Mouse (Mus musculus): Measurements from ENCODE around the gene Nek7. TPM values are rescaled to one million over a fixed set of nuclear protein-coding genes. Genes with fewer than 3 reads are reported as not detected.

Gene Nek7
- polyA plus RNA-seq, 1 experiment from 2014 or later: 22.2 TPM

DNA sequence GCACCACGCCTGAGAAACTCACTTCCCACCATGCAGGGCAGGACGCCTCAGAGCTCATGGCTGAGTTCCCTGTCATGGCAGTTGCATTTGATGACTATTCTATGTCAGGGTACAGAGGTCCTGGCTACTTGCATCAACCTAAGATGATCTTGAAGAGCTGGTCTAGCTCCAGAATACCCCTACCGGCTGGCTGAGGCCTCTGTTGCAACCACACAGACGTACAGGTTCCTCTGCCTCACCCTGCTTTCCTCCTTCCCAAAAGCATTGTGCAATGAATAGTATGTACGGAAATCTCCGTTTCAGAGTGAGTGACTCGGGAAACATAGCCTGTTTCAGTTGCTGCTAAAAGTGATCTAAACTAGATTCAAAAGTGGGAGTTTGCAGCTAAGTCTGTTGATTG is 37.7 kb downstream of the Nek7 start:
- H3K4me1 ChIP-seq: peaks cover 21% of the 10 kb centered on the region
- H3K4me2 ChIP-seq: no peak overlapping the region
- ATAC-seq: no peak
- WGBS (ENCODE audit: insufficient replicate concordance): 79% methylated on average over 7 of the region's 7 CpGs
- no peaks in the 10 kb centered on the region for H3K9me3 ChIP-seq (replicated peaks)
- H3K9ac ChIP-seq: no peak overlapping the region
- no peak overlapping the region for H3K4me3 ChIP-seq
- no peaks in the 10 kb centered on the region for H3K36me3 ChIP-seq
- H3K27me3 ChIP-seq (replicated peaks): no peaks in the 10 kb centered on the region
- no peak overlapping the region for H3K27ac ChIP-seq

DNA sequence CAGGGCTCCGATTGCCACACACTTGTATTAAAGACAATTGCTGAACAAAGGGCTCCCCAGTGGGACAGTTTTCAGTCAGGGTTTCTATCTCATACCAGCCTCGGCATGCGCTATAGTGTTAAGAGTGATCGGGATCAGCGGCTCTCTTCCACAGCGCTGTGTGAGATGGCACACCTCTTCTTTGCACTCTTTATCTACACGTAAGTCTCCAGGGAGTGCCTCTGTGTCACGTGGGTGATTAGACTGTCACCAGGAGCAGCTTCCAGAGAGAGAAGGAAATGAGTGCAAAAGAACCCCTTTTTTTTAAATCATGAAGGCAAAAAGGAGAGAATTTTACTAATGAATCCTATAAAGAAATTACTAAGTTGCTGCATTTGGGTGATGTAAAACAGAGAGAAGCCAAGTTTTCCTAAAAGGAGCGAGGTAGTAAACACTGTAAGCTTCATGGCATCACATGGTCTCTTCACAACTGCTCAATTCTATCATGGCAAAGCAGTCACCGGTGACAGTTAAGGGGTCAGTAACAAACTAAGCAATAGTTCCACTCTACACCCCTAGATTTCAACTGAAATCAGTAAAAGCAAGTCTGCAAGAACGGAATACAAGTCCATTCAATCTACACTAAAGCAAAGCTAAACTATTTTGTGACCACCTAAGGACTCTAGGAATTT is 40.0 kb downstream of the Nek7 start:
- Histone ChIP-seq H3K4me2 (peak overlapping the region; percentile 55), H3K9ac (0 out of 2 replicates have a peak overlapping the region, but pooled peaks have one; percentile 22), H3K36me3 (no peaks in the 10 kb centered on the region), H3K4me1 (peaks cover 21% of the 10 kb centered on the region), H3K27me3 (replicated peaks) (no peaks in the 10 kb centered on the region), H3K27ac (peak overlapping the region; percentile 67), H3K4me3 (peak overlapping the region; percentile 15), H3K9me3 (replicated peaks) (no peaks in the 10 kb centered on the region)
- ATAC-seq: peak; percentile 100
- WGBS (ENCODE audit: insufficient replicate concordance): 42% methylated on average over 11 of the region's 11 CpGs

DNA sequence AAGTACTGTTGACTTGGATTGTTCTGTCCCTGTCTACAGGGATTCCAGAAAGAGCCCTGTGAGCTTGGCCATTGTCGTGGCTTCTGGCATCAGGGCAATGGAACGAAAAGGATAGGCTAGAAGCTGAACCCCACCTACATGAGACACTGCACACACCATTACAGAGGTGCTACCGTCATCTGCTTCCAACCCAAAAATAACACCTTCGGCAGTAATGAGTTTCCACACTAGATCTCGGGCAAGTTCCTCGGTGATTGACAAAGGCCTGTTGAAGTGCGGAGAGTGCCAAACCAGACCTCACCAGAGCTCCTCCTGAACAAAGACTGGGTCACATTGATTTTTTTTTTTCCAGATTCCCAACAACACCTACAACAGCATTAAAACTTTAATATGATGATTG is 40.7 kb downstream of the Nek7 start:
- no peak overlapping the region for H3K9ac ChIP-seq
- peak overlapping the region; percentile 55 for H3K4me2 ChIP-seq
- H3K36me3 ChIP-seq: no peaks in the 10 kb centered on the region
- peak overlapping the region; percentile 67; the same call in 1 of the 2 replicates for H3K27ac ChIP-seq
- peaks cover 21% of the 10 kb centered on the region for H3K4me1 ChIP-seq
- H3K9me3 ChIP-seq (replicated peaks): no peaks in the 10 kb centered on the region
- no peak overlapping the region for H3K4me3 ChIP-seq
- WGBS (ENCODE audit: insufficient replicate concordance): 88% methylated on average over 7 of the region's 7 CpGs
- H3K27me3 ChIP-seq (replicated peaks): no peaks in the 10 kb centered on the region
- no peak for ATAC-seq

DNA sequence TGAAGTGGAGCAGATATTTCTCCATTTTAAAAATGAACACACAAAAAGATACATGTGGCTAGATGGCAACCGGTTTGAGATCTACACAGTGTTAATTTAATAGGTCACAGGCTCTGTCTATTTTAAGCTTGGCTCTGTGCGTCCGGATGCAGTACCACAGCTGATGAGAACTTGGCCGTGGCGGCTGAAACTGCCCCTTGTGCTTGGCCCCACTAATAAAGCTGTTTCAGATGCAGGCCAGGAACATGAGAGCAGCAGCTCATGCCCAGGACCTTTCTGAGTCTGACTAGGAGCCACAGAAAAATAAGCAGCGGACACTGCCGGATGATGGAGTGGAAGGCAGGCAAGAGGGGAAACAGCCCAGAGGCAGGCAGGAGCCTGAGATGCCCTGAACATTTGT is 43.1 kb downstream of the Nek7 start:
- H3K27ac ChIP-seq: no peak overlapping the region
- H3K27me3 ChIP-seq (replicated peaks): no peaks in the 10 kb centered on the region
- no peaks in the 10 kb centered on the region for H3K36me3 ChIP-seq
- H3K4me2 ChIP-seq: no peak overlapping the region
- 81% methylated on average over 7 of the region's 7 CpGs for WGBS (ENCODE audit: insufficient replicate concordance)
- no peak for ATAC-seq
- peaks cover 18% of the 10 kb centered on the region for H3K4me1 ChIP-seq
- no peak overlapping the region for H3K9ac ChIP-seq
- H3K9me3 ChIP-seq (replicated peaks): no peaks in the 10 kb centered on the region
- H3K4me3 ChIP-seq: no peak overlapping the region

DNA sequence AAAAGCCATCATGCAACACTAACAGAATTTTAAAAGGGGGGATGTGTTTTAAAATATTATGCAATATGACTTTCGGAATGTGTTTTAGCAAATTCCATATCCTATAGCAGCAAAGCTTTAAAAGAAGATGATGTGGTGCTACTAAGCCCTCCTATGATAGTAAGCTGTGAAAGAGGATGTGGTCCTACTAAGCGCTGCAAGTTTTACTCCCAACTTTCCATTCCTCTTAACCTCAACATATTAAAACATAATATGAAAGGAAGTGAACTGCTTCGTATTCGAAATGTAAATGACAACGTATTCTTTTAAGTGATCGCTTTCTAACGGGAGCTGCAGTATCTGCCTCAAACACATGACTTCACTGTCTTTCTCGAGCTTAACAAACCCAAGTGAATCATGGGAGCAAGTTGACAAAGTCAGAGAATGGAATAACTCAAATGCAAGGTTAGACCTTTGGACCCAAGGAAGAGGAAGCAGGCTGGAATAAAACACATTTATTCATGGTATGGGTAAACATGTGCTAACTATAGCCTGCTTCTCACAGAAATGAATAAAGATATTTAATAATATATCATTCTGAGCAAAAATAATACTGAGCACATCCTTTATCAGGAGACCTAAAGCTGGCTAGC is 43.8 kb downstream of the Nek7 start:
- Histone ChIP-seq H3K4me1 (peaks cover 23% of the 10 kb centered on the region), H3K27ac (no peak overlapping the region), H3K36me3 (no peaks in the 10 kb centered on the region), H3K27me3 (replicated peaks) (no peaks in the 10 kb centered on the region), H3K9ac (no peak overlapping the region), H3K4me2 (no peak overlapping the region), H3K4me3 (no peak overlapping the region), H3K9me3 (replicated peaks) (no peaks in the 10 kb centered on the region)
- WGBS (ENCODE audit: insufficient replicate concordance): 81% methylated on average over 8 of the region's 8 CpGs
- ATAC-seq: no peak

DNA sequence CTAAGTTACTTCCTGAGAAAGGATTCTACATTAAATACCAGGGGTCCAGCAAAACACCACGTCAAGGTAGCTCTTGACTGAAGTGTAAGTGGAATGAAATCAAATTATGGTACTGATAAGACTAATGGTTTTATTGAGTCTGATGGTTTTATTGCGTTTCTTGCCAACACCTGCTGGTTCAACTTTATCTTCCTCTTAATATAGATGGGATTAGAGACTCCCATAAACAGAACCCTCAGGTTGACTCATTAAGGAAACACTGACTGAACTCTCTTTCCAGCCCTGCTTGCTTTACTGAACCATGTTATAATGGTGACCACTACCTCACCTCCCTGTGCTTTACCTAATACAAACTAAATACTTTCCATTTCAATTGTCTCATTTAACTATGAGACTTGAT is 44.3 kb downstream of the Nek7 start:
- 77% methylated on average over 2 of the region's 2 CpGs for WGBS (ENCODE audit: insufficient replicate concordance)
- H3K4me3 ChIP-seq: no peak overlapping the region
- H3K27ac ChIP-seq: no peak overlapping the region
- ATAC-seq: no peak
- H3K9me3 ChIP-seq (replicated peaks): no peaks in the 10 kb centered on the region
- no peaks in the 10 kb centered on the region for H3K27me3 ChIP-seq (replicated peaks)
- no peak overlapping the region for H3K4me2 ChIP-seq
- no peak overlapping the region for H3K9ac ChIP-seq
- H3K4me1 ChIP-seq: peaks cover 27% of the 10 kb centered on the region
- no peaks in the 10 kb centered on the region for H3K36me3 ChIP-seq

DNA sequence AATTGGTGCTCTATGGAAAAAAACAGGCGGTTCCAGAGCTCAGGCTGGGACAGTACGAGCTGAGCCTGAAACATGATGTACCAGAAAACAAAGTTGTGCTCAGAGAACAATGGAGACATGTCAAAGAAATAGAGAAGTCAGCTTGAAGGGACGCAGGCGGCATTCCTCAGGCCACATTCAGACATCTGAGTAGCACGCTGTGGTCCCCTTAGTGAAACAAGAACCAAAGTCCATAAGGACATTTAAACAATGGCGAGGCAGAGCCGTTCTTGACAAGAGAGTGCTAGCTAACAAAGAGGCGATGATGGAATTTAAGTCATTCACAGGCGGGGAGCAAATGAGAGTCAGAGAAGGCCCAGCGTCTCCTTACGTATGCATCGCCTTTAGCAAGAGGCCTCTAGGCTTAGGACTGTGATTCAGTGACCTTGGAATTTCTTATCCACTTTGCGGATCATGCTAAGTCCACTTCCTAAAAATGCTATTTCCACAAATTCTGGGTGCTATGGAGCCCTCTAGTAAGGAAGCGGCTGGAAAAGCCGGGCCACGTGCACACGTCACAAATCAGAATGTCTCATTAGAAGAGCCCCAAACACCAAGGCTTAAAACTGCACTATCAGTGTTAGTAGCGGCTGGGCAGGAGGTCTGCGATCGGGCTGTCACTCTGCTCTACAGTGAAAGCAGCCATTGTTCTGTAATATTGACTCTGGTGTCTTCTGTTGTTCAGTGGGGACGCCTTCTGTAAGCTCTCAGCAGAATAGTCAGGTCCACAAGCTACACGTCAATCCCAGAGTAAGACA is 48.2 kb downstream of the Nek7 start:
- Histone ChIP-seq H3K9ac (no peak overlapping the region), H3K27me3 (replicated peaks) (no peaks in the 10 kb centered on the region), H3K4me3 (no peak overlapping the region), H3K36me3 (no peaks in the 10 kb centered on the region), H3K4me2 (no peak overlapping the region), H3K4me1 (peaks cover 15% of the 10 kb centered on the region; the same call in 1 of the 2 replicates), H3K27ac (no peak overlapping the region), H3K9me3 (replicated peaks) (no peaks in the 10 kb centered on the region)
- 74% methylated on average over 22 of the region's 22 CpGs for WGBS (ENCODE audit: insufficient replicate concordance)
- no peak for ATAC-seq

DNA sequence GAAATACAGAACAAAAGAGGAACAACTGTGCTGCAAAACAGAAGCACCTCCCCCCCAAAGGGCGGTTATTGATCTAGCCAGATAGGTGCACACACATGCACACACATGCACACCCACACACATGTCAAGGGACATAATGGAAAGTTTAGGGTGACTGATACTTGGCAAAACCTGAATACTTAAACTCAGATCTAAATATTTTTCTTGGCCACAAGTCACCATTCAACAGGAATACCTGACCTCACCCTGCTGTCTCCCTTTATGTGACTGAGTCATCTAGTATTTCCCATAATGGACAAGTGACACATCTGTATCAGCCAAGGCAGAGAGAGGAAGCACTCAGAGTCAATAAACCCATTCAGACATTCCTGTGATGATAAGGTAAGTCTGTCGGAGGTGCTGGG is 48.9 kb downstream of the Nek7 start:
- no peak overlapping the region for H3K4me2 ChIP-seq
- peaks cover 15% of the 10 kb centered on the region; the same call in 1 of the 2 replicates for H3K4me1 ChIP-seq
- no peak overlapping the region for H3K4me3 ChIP-seq
- H3K36me3 ChIP-seq: no peaks in the 10 kb centered on the region
- no peaks in the 10 kb centered on the region for H3K9me3 ChIP-seq (replicated peaks)
- no peak overlapping the region for H3K27ac ChIP-seq
- H3K27me3 ChIP-seq (replicated peaks): no peaks in the 10 kb centered on the region
- H3K9ac ChIP-seq: no peak overlapping the region
- 56% methylated on average over 2 of the region's 2 CpGs for WGBS (ENCODE audit: insufficient replicate concordance)
- ATAC-seq: no peak

DNA sequence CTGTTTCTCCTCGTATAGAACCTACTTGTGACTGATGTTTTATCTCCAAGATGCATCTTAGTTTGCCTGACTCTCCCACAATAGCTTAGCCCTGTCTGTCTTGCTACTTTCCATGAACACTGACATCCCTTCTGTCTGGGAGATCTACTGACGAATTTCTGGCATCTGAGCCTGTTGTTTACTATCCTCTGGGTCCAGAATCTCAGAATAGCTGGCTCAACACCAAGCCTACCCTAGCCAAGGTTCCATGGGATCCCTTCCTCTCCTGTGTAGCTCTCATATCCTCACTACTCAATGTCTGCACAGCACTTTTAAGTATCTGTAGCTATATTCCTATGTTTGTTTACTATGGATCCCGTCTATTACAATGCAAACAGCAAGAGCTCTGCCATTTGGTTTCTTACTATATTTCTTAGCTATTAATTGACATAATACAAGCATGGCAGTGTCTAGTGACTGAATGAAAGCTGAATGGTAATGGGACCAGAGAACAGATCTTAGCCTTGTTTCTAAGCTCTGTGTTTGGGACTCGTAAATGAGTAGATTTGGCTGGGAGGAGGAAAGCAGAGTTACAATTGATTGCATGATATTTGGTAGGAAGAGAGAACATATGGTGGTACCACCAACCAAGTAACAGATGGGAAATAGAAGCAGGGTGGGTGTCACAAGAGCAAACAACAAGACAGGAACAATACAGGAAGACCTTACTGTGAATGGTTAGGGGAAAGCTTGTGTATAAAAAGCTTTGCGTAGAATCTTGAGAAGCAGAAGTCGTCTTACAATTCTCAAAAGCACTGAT is 51.3 kb downstream of the Nek7 start:
- 80% methylated on average over 6 of the region's 6 CpGs for WGBS (ENCODE audit: insufficient replicate concordance)
- Histone ChIP-seq H3K27me3 (replicated peaks) (no peaks in the 10 kb centered on the region), H3K4me2 (no peak overlapping the region), H3K27ac (no peak overlapping the region), H3K9ac (no peak overlapping the region), H3K4me3 (no peak overlapping the region), H3K4me1 (peaks cover 28% of the 10 kb centered on the region), H3K9me3 (replicated peaks) (no peaks in the 10 kb centered on the region), H3K36me3 (no peaks in the 10 kb centered on the region)
- ATAC-seq: no peak

DNA sequence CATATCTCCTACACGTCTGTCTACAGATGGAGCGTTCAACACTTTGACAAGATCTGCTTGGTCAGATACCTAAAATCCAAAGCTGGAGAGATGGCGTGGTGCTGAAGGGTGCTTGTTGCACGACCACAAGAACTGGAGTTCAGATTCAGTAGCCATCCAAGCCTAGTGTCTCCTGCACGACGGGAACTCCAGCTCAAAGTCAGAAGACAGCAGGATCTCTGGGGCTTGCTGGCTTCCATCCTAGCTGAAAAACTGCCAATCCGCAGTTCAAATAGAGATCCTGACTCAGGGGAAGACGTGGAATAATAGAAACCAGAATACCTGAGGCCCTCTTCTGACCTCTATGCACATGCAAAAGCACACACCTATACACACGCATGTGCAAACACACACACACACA is 52.0 kb downstream of the Nek7 start:
- no peak overlapping the region for H3K4me2 ChIP-seq
- no peak overlapping the region for H3K27ac ChIP-seq
- H3K4me1 ChIP-seq: peaks cover 28% of the 10 kb centered on the region
- 85% methylated on average over 9 of the region's 9 CpGs for WGBS (ENCODE audit: insufficient replicate concordance)
- H3K27me3 ChIP-seq (replicated peaks): no peaks in the 10 kb centered on the region
- ATAC-seq: no peak
- no peaks in the 10 kb centered on the region for H3K9me3 ChIP-seq (replicated peaks)
- no peak overlapping the region for H3K9ac ChIP-seq
- H3K36me3 ChIP-seq: no peaks in the 10 kb centered on the region
- H3K4me3 ChIP-seq: no peak overlapping the region

DNA sequence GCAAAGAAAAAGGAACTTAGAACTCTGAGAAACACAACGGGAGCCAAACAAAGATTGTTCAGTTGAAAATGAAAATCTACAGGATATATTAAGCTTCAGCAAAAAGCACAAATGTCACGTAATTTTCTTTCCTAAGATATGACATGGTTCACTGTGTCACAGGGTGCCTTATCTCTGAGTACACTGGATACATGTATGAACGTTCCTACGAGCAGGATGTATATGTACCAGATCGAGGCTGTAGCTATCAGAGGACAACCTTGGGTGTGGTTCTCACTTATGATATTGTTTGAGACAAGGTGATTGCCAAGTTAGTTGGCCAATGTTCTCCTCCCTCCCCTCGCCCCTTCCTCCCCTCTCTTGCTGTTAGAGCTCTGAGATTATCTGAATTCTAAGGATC is 55.3 kb downstream of the Nek7 start:
- Histone ChIP-seq H3K27ac (no peak overlapping the region), H3K4me1 (peaks cover 13% of the 10 kb centered on the region), H3K9me3 (replicated peaks) (no peaks in the 10 kb centered on the region), H3K27me3 (replicated peaks) (no peaks in the 10 kb centered on the region), H3K36me3 (no peaks in the 10 kb centered on the region), H3K4me3 (no peak overlapping the region), H3K9ac (no peak overlapping the region), H3K4me2 (no peak overlapping the region)
- ATAC-seq: peak; percentile 86
- 29% methylated on average over 6 of the region's 6 CpGs for WGBS (ENCODE audit: insufficient replicate concordance)

All from liver, embryonic 12.5 days (tissue).